In the genomic region with DNA sequence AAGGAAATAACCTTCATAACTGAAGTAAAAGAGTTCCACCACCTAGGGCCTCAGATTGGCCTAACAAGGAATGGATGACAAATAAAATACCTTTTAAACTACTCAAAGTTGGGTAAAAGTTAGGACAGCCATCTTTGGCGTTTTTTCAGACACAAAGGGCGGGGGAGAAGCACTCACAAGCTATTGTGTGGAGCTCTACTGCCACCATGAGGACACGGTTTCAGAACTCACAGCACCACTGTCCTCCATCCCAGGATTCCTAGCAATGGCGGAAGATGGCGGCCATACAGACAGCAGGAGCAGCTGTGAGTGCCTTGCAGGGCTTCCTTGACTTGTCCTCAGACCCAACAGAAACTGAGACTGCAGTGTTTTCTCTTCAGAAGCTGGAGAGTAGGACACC, we compare ENCODE assay signal across 8 mouse cellular contexts.
A peak's percentile ranks its signal among the peaks of the same experiment; 100 is the strongest.
DNase-seq lines count a peak whose midpoint lies in the region; ATAC-seq and TF ChIP-seq lines count a peak whose summit lies in the region.
"Had no signal": no experiment of that assay in that cellular context is flagged by ENCODE, and none has a peak within 500 bp of the region (broad histone marks: within the 10 kb centered on the region; RNA-seq: fewer than 3 reads in every experiment).

No protein-coding gene starts in this region.

- H3K4me1 ChIP-seq in embryonic facial prominence, embryonic 15.5 days = no peaks in the 10 kb centered on the region
- no peaks in the 10 kb centered on the region for H3K4me1 ChIP-seq in intestine, postnatal 0 days (replicated peaks; ENCODE audit: control insufficient read depth, insufficient read depth, low read length)
- no peaks in the 10 kb centered on the region for H3K4me1 ChIP-seq in stomach, postnatal 0 days (replicated peaks; ENCODE audit: control insufficient read depth, insufficient read depth)

- no peak overlapping the region for H3K27ac ChIP-seq in embryonic facial prominence, embryonic 15.5 days (replicated peaks)
- no peak overlapping the region for H3K27ac ChIP-seq in intestine, postnatal 0 days (ENCODE audit: low read depth, low read length)
- no peak overlapping the region for H3K27ac ChIP-seq in stomach, postnatal 0 days (replicated peaks)
- H3K27ac ChIP-seq: layer of hippocampus, adult 2 months had no signal

- no peak overlapping the region for H3K9ac ChIP-seq in embryonic facial prominence, embryonic 15.5 days
- no peak overlapping the region for H3K9ac ChIP-seq in intestine, postnatal 0 days (ENCODE audit: low read depth, low read length)
- no peak overlapping the region for H3K9ac ChIP-seq in stomach, postnatal 0 days (ENCODE audit: low read length)

- H3K27me3 ChIP-seq in embryonic facial prominence, embryonic 15.5 days = no peaks in the 10 kb centered on the region
- no peaks in the 10 kb centered on the region for H3K27me3 ChIP-seq in intestine, postnatal 0 days (replicated peaks; ENCODE audit: control insufficient read depth, insufficient read depth, low read length)
- H3K27me3 ChIP-seq in stomach, postnatal 0 days (ENCODE audit: control insufficient read depth, insufficient read depth, low read length) = no peaks in the 10 kb centered on the region

- TF ChIP-seq EP300 in stomach, postnatal 0 days (optimal IDR thresholded peaks at IDR 0.05) = no peak

- peak; percentile 78 for TF ChIP-seq CTCF in intestine, postnatal 0 days (IDR thresholded peaks at IDR 0.05; ENCODE audit: low read depth)
- TF ChIP-seq CTCF in stomach, postnatal 0 days (IDR thresholded peaks at IDR 0.05; ENCODE audit: low read depth) = peak; percentile 80

- no peak for ATAC-seq in embryonic facial prominence, embryonic 15.5 days (ENCODE audit: insufficient number of reproducible peaks, low FRiP score, low TSS enrichment, low read depth)
- no peak for ATAC-seq in intestine, postnatal 0 days
- ATAC-seq in stomach, postnatal 0 days (ENCODE audit: low FRiP score, low TSS enrichment) = 0 out of 2 replicates have a peak, but pooled peaks have one; percentile 21

- peak; percentile 80 for DNase-seq in layer of hippocampus, adult 9-10 months (ENCODE audit: low spot score)
- DNase-seq in layer of hippocampus, adult 9-11 months = no peak
- peak; percentile 86 for DNase-seq in ZHBTc4 (ENCODE audit: low read depth, low spot score)
- peak; percentile 47 for DNase-seq in mesoderm, embryonic 11.5 days (ENCODE audit: low read depth, low spot score)
- peak; percentile 45 for DNase-seq in stomach, postnatal 0 days (ENCODE audit: low spot score)

- peak overlapping the region; percentile 10; the same call in 1 of the 2 replicates for H3K4me2 ChIP-seq in embryonic facial prominence, embryonic 15.5 days (replicated peaks)
- H3K4me2 ChIP-seq in intestine, postnatal 0 days (replicated peaks; ENCODE audit: low read depth) = no peak overlapping the region
- H3K4me2 ChIP-seq in stomach, postnatal 0 days (replicated peaks; ENCODE audit: low read depth) = no peak overlapping the region

- WGBS in embryonic facial prominence, embryonic 15.5 days = 70% methylated on average over 5 of the region's 5 CpGs
- 55% methylated on average over 5 of the region's 5 CpGs for WGBS in intestine, postnatal 0 days
- 59% methylated on average over 5 of the region's 5 CpGs for WGBS in stomach, postnatal 0 days

- no peaks in the 10 kb centered on the region for H3K9me3 ChIP-seq in embryonic facial prominence, embryonic 15.5 days (replicated peaks)
- no peaks in the 10 kb centered on the region for H3K9me3 ChIP-seq in intestine, postnatal 0 days (ENCODE audit: control insufficient read depth)
- no peaks in the 10 kb centered on the region for H3K9me3 ChIP-seq in stomach, postnatal 0 days (ENCODE audit: control insufficient read depth, low read length)

- peak overlapping the region; percentile 16; the same call in 1 of the 2 replicates for H3K4me3 ChIP-seq in embryonic facial prominence, embryonic 15.5 days (replicated peaks)
- H3K4me3 ChIP-seq in intestine, postnatal 0 days (ENCODE audit: low read depth, low read length) = no peak overlapping the region
- no peak overlapping the region for H3K4me3 ChIP-seq in stomach, postnatal 0 days (ENCODE audit: low read depth, low read length)
- H3K4me3 ChIP-seq: layer of hippocampus, adult 2 months had no signal

- H3K36me3 ChIP-seq in embryonic facial prominence, embryonic 15.5 days = 0 out of 2 replicates have a peak, but pooled peaks cover 10% of the 10 kb centered on the region
- peaks cover 5% of the 10 kb centered on the region; the same call in 1 of the 2 replicates for H3K36me3 ChIP-seq in intestine, postnatal 0 days (ENCODE audit: control insufficient read depth, insufficient read depth)
- no peaks in the 10 kb centered on the region for H3K36me3 ChIP-seq in stomach, postnatal 0 days (ENCODE audit: control insufficient read depth, insufficient read depth, low read length)
